Comparison of ENCODE assay signal across 9 mouse cellular contexts in the genomic region with DNA sequence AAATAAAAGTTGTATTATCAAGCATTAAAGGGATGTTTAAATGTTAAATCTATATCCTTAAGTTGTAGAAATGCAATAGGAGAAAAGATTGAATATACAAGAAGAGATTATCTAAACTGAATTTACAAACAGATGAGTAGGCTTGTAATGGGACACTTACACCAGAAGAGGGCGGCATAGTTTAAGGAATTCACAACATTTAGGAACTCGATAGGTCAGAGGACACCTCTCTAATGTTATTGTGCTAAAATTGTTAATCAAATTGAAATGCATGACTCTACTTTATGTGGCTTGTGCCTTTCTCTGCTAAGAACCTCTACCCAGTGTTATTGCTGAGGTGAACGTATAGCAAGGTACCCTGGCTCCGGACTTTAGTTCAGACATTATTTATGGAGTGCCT.
A peak's percentile ranks its signal among the peaks of the same experiment; 100 is the strongest.
DNase-seq lines count a peak whose midpoint lies in the region; ATAC-seq and TF ChIP-seq lines count a peak whose summit lies in the region.
"Had no signal": no experiment of that assay in that cellular context is flagged by ENCODE, and none has a peak within 500 bp of the region (broad histone marks: within the 10 kb centered on the region; RNA-seq: fewer than 3 reads in every experiment).

No protein-coding gene starts in this region.

- no peaks in the 10 kb centered on the region for H3K27me3 ChIP-seq in CH12.LX (replicated peaks)

- H3K9me3 ChIP-seq in CH12.LX (replicated peaks; ENCODE audit: low read length), result peaks cover 38% of the 10 kb centered on the region
- H3K9me3 ChIP-seq: megakaryocyte, embryonic 14.5 days had no signal

- dilution Hi-C loops in CH12.LX (cut with MboI; ENCODE audit: extremely low pct_ligation_motif_present, extremely low pct_unique_long_range_greater_than_20kb, low sequenced_read_pairs), result no loop called here

- no peak overlapping the region for H3K4me2 ChIP-seq in CH12.LX (ENCODE audit: insufficient read depth, low read depth, poor library complexity, severe bottlenecking)

- TF ChIP-seq POLR2A in CH12.LX (IDR thresholded peaks at IDR 0.05; ENCODE audit: low read depth, low read length), result no peak

- H3K27ac ChIP-seq in CH12.LX (ENCODE audit: insufficient read depth, low read depth), result no peak overlapping the region

- no peak overlapping the region for H3K9ac ChIP-seq in CH12.LX (ENCODE audit: insufficient read depth, low read depth)

- no peak for DNase-seq in cerebellum, adult 11-12 months
- peak; percentile 2 for DNase-seq in CH12.LX (ENCODE audit: extremely low read depth)
- DNase-seq in embryo, embryonic 9.5 days (ENCODE audit: extremely low spot score), result peak; percentile 48
- DNase-seq in kidney, postnatal 10 days, result peak; percentile 19
- peak; percentile 42 for DNase-seq in retina, adult 2 months (ENCODE audit: low read depth, low spot score)
- DNase-seq in layer of hippocampus, adult 8-10 months (ENCODE audit: low spot score in 2 of 2), result no peak
- DNase-seq in thymus, postnatal 10 days (ENCODE audit: low spot score in 2 of 2), result no peak

- TF ChIP-seq RAD21 in CH12.LX (IDR thresholded peaks at IDR 0.05; ENCODE audit: low read depth, low read length), result peak; percentile 33

- peak in 1 of 2 experiments; percentile 15; a peak in 1 of 4 replicates for TF ChIP-seq CTCF in CH12.LX (conservative IDR thresholded peaks at IDR 0.05 in 1 of 2, IDR thresholded peaks at IDR 0.05 in 1 of 2; ENCODE audit: low read depth in 2 of 2, low read length in 2 of 2)

- H3K36me3 ChIP-seq in CH12.LX (replicated peaks in 1 of 2; ENCODE audit: control insufficient read depth in 1 of 2, insufficient read depth in 1 of 2, low read length in 1 of 2), result no peaks in the 10 kb centered on the region

- in situ Hi-C loops in CH12.LX (cut with MboI; ENCODE audit: low pct_ligation_motif_present, low pct_unique_long_range_greater_than_20kb, low sequenced_read_pairs), result no loop called here

- no peak for TF ChIP-seq EP300 in CH12.LX (IDR thresholded peaks at IDR 0.05; ENCODE audit: low read length)

- no peak overlapping the region for H3K4me3 ChIP-seq in CH12.LX (replicated peaks in 1 of 3; ENCODE audit: low read depth in 2 of 3, low read length in 2 of 3, poor library complexity in 1 of 3)

- no peaks in the 10 kb centered on the region for H3K79me2 ChIP-seq in CH12.LX (replicated peaks; ENCODE audit: control insufficient read depth, extremely low read depth, insufficient read depth, poor library complexity, severe bottlenecking)

- no peaks in the 10 kb centered on the region for H3K4me1 ChIP-seq in CH12.LX (ENCODE audit: control insufficient read depth in 1 of 2, insufficient read depth in 2 of 2)

- peak; percentile 47 for ATAC-seq in cerebellum, adult (ENCODE audit: insufficient number of reproducible peaks, low FRiP score, low TSS enrichment)

TF ChIP-seq in CH12.LX, 34 proteins besides CTCF, POLR2A, EP300 and RAD21:
- no peak for TF ChIP-seq NRF1 (IDR thresholded peaks at IDR 0.05; ENCODE audit: low read depth, low read length)
- no peak for TF ChIP-seq KAT2A (IDR thresholded peaks at IDR 0.05; ENCODE audit: insufficient replicate concordance, low read length)
- no peak for TF ChIP-seq MAZ (IDR thresholded peaks at IDR 0.05; ENCODE audit: low read depth, low read length)
- TF ChIP-seq USF2 (conservative IDR thresholded peaks at IDR 0.05; ENCODE audit: low read depth, low read length), result no peak
- TF ChIP-seq JUN (IDR thresholded peaks at IDR 0.05; ENCODE audit: insufficient read depth, low read depth, low read length), result no peak

Comparison
In these comparisons a context has a peak if more than half of its experiments do, and no peak if none do; other contexts are left out.
1. DNase-seq: peak in CH12.LX (single experiment), embryo, embryonic 9.5 days (single experiment), kidney, postnatal 10 days (single experiment) and retina, adult 2 months (single experiment); none in cerebellum, adult 11-12 months (single experiment), layer of hippocampus, adult 8-10 months (0 of 2) and thymus, postnatal 10 days (0 of 2).